Mouse (Mus musculus) thymus, postnatal 10 days (tissue): Measurements from ENCODE around the gene Rlf.

ENCODE experiments used
- DNase-seq, 2 experiments: peaks; one replicate each; pipeline ENCODE4 v3.0.0; 2021; ENCODE audit warnings: low spot score in 2 of 2

Rlf gene

DNA sequence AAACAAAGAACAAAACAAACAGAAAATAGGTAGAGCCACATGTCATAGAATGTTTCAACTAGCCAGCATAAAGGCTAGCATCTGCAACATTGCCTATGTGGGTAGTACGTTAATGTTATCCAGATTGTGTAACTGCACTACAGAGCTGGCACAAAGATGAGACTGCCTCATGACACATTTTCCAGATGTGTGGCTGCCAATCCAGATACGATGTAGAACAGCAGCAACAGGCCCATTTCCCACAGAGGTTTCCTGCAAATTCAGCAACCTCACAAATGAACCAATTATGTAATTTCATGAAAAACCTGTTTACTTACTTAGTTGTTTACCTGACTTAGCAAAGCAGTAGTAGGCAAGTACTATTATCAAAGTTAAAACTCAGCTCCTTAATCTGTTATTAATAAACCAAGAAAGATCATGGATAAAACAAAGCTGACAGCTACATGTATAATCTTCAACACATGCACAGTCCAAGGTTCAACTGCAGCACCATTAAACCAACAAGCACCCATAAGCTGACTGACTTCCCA is 51.3 kb downstream of the Rlf start:
- DNase-seq, result no peak

- DNase-seq, result no peak
These were observed 105.8 kb downstream of the Rlf start, which contains the start of gene Tmco2 for GRCm38 (mm10) chr4:121109126-121109525. TSS of gene Tmco2 (minus strand) at chr4:121109226.

- no peak for DNase-seq
These were observed 111.6 kb downstream of the Rlf start for GRCm38 (mm10) chr4:121103304-121103703.

DNA sequence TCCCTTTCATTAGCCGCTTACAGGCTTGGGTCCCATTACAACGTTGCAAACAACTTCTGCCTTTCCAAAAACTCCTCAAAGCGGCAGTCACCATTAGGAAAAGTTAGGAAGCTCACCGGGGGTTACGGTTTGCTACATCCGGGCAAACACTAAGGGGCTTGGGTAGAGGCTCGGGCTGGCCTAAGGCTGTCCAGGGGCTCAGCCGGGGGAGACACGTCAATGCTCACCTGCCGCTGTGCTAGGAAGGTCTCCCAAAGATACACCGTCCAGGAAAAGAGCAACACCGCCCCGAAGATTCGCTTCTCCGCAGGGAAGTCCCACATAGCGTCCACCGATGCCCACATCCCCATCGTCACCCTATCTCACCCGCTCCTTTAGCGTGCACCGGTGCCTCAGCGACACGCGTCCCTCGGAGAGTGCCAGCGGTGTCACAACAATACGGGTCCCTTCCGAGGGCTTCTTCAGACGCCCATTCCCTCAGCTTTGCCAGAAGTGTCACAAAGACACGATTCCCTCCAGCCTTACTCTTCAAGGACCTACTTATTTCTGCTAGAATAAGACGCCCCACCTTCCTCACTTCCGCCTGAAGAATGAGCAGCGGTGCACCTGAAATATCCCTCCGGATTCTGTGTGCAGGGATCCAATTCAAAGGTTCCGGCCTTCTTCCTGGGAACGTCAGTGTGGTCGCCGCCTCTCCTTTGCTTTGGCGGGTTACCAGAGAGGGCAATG is 117.1 kb downstream of the Rlf start, which contains the start of gene Zmpste24:
Zmpste24 (minus strand) TSS at position 592 of the 729 bp plus-strand sequence.
- peak; percentile 69 to 88 for DNase-seq
